Mouse (Mus musculus): Measurements from ENCODE around the gene Pskh1.

GRCm38 (mm10) chr8:105880754-105881520 lies 19.3 kb upstream of the Pskh1 start, which contains the start of gene Edc4:
- TF ChIP-seq CTCF (conservative IDR thresholded peaks at IDR 0.05; ENCODE audit: low read length) (no peak), POU5F1 (IDR thresholded peaks at IDR 0.05; ENCODE audit: borderline replicate concordance, low read length) (no peak), NANOG (IDR thresholded peaks at IDR 0.05; ENCODE audit: borderline replicate concordance, low read length) (no peak)
